Mouse (Mus musculus) liver, adult 2 months (tissue): Measurements from ENCODE around the gene Snrk.

Experiments
- CTCF ChIP-seq: fragments of 200-500 bp; IDR thresholded peaks from 2 replicates; pipeline ENCODE4 v1.5.1; 2011; ENCODE audit warnings: low read depth, low read length, control low read depth
- POLR2A ChIP-seq: fragments of 200-500 bp; IDR thresholded peaks from 2 replicates; pipeline ENCODE4 v1.6.1; 2011; ENCODE audit warnings: low read length, control low read depth; ENCODE audit not compliant: insufficient read depth; ENCODE audit errors: extremely low read depth

GRCm38 (mm10) chr9:122145677-122146076, 28.6 kb downstream of the Snrk start:
- TF ChIP-seq POLR2A (no peak), CTCF (no peak)
